Mouse (Mus musculus): ENCODE measurements around the gene Map3k9. TPM values are rescaled to one million over a fixed set of nuclear protein-coding genes. Genes with fewer than 3 reads are reported as not detected.

Map3k9 gene
- total RNA-seq (2014; rRNA removed; ENCODE audit: low replicate concordance) (0.11 and 2.4 TPM in 2 replicates), polyA plus RNA-seq (2015; fragmentation: Nextera tagmentation; extraction: Ambion mirVana) (0.08 and 0.10 TPM in 2 replicates)

- Histone ChIP-seq H3K27ac (ENCODE audit: low read depth) (no peak within 1 kb of the TSS), H3K4me1 (ENCODE audit: control insufficient read depth, insufficient read depth) (0 out of 2 replicates have a peak, but pooled peaks cover 4% of the 10 kb centered on the region), H3K36me3 (replicated peaks; ENCODE audit: control insufficient read depth, insufficient read depth, low read length) (no peaks in the 10 kb centered on the region), H3K27me3 (ENCODE audit: control insufficient read depth, insufficient read depth, low read length) (peaks cover 63% of the 10 kb centered on the region), H3K4me2 (ENCODE audit: low read depth, low read length) (peak within 1 kb of the TSS; percentile 98), H3K9me3 (replicated peaks; ENCODE audit: control insufficient read depth, low read length) (no peaks in the 10 kb centered on the region), H3K9ac (replicated peaks; ENCODE audit: low read depth, low read length) (0 out of 2 replicates have a peak within 1 kb of the TSS, but pooled peaks have one; percentile 23), H3K4me3 (ENCODE audit: low read depth, low read length) (peak within 1 kb of the TSS; percentile 64)
- TF ChIP-seq EP300 (IDR thresholded peaks at IDR 0.05; ENCODE audit: low read depth) (no peak), CTCF (IDR thresholded peaks at IDR 0.05; ENCODE audit: low read depth) (no peak)
- WGBS, result 1% methylated on average over 34 of the region's 56 CpGs
- DNase-seq (ENCODE audit: low spot score) (peak; percentile 78), ATAC-seq (ENCODE audit: insufficient read depth, low read depth) (peak; percentile 99)
These were observed at the start of gene Map3k9 for GRCm38 (mm10) chr12:81781105-81781909. Map3k9 (minus strand) TSS chr12:81781175.

- WGBS, result 85% methylated on average over 2 of the region's 2 CpGs
- DNase-seq (ENCODE audit: low spot score) (no peak), ATAC-seq (ENCODE audit: insufficient read depth, low read depth) (no peak)
- TF ChIP-seq CTCF (IDR thresholded peaks at IDR 0.05; ENCODE audit: low read depth), result no peak
- TF ChIP-seq EP300 (IDR thresholded peaks at IDR 0.05; ENCODE audit: low read depth), result no peak
- H3K27ac ChIP-seq (ENCODE audit: low read depth), result no peak overlapping the region
- H3K4me1 ChIP-seq (ENCODE audit: control insufficient read depth, insufficient read depth), result no peaks in the 10 kb centered on the region
- no peaks in the 10 kb centered on the region for H3K9me3 ChIP-seq (replicated peaks; ENCODE audit: control insufficient read depth, low read length)
- no peak overlapping the region for H3K4me3 ChIP-seq (ENCODE audit: low read depth, low read length)
- no peak overlapping the region for H3K9ac ChIP-seq (replicated peaks; ENCODE audit: low read depth, low read length)
- H3K27me3 ChIP-seq (ENCODE audit: control insufficient read depth, insufficient read depth, low read length), result no peaks in the 10 kb centered on the region
- no peak overlapping the region for H3K4me2 ChIP-seq (ENCODE audit: low read depth, low read length)
- H3K36me3 ChIP-seq (replicated peaks; ENCODE audit: control insufficient read depth, insufficient read depth, low read length), result no peaks in the 10 kb centered on the region
These were observed 47.4 kb upstream of the Map3k9 start for GRCm38 (mm10) chr12:81828355-81828754.

GRCm38 (mm10) chr12:81822778-81823480 lies 42.0 kb upstream of the Map3k9 start:
- Histone ChIP-seq H3K27ac (ENCODE audit: low read depth) (no peak overlapping the region), H3K4me3 (ENCODE audit: low read depth, low read length) (no peak overlapping the region), H3K4me2 (ENCODE audit: low read depth, low read length) (no peak overlapping the region), H3K9me3 (replicated peaks; ENCODE audit: control insufficient read depth, low read length) (no peaks in the 10 kb centered on the region), H3K9ac (replicated peaks; ENCODE audit: low read depth, low read length) (no peak overlapping the region), H3K36me3 (replicated peaks; ENCODE audit: control insufficient read depth, insufficient read depth, low read length) (no peaks in the 10 kb centered on the region), H3K27me3 (ENCODE audit: control insufficient read depth, insufficient read depth, low read length) (no peaks in the 10 kb centered on the region), H3K4me1 (ENCODE audit: control insufficient read depth, insufficient read depth) (no peaks in the 10 kb centered on the region)
- no peak for ATAC-seq (ENCODE audit: insufficient read depth, low read depth)
- 74% methylated on average over 4 of the region's 4 CpGs for WGBS
- TF ChIP-seq EP300 (IDR thresholded peaks at IDR 0.05; ENCODE audit: low read depth) (no peak), CTCF (IDR thresholded peaks at IDR 0.05; ENCODE audit: low read depth) (no peak)
- no peak for DNase-seq (ENCODE audit: low spot score)

- Histone ChIP-seq H3K4me3 (ENCODE audit: low read depth, low read length) (no peak overlapping the region), H3K36me3 (replicated peaks; ENCODE audit: control insufficient read depth, insufficient read depth, low read length) (no peaks in the 10 kb centered on the region), H3K9me3 (replicated peaks; ENCODE audit: control insufficient read depth, low read length) (no peaks in the 10 kb centered on the region), H3K27me3 (ENCODE audit: control insufficient read depth, insufficient read depth, low read length) (no peaks in the 10 kb centered on the region), H3K4me1 (ENCODE audit: control insufficient read depth, insufficient read depth) (no peaks in the 10 kb centered on the region), H3K9ac (replicated peaks; ENCODE audit: low read depth, low read length) (no peak overlapping the region), H3K27ac (ENCODE audit: low read depth) (no peak overlapping the region), H3K4me2 (ENCODE audit: low read depth, low read length) (no peak overlapping the region)
- DNase-seq (ENCODE audit: low spot score), result no peak
- WGBS, result 73% methylated on average over 4 of the region's 4 CpGs
- TF ChIP-seq CTCF (IDR thresholded peaks at IDR 0.05; ENCODE audit: low read depth) (no peak), EP300 (IDR thresholded peaks at IDR 0.05; ENCODE audit: low read depth) (no peak)
- ATAC-seq (ENCODE audit: insufficient read depth, low read depth), result no peak
These were observed 41.2 kb upstream of the Map3k9 start for GRCm38 (mm10) chr12:81822176-81822575.

GRCm38 (mm10) chr12:81820700-81821099 lies 39.7 kb upstream of the Map3k9 start:
- Histone ChIP-seq H3K36me3 (replicated peaks; ENCODE audit: control insufficient read depth, insufficient read depth, low read length) (no peaks in the 10 kb centered on the region), H3K27ac (ENCODE audit: low read depth) (no peak overlapping the region), H3K27me3 (ENCODE audit: control insufficient read depth, insufficient read depth, low read length) (no peaks in the 10 kb centered on the region), H3K9me3 (replicated peaks; ENCODE audit: control insufficient read depth, low read length) (no peaks in the 10 kb centered on the region), H3K9ac (replicated peaks; ENCODE audit: low read depth, low read length) (no peak overlapping the region), H3K4me2 (ENCODE audit: low read depth, low read length) (no peak overlapping the region), H3K4me3 (ENCODE audit: low read depth, low read length) (no peak overlapping the region), H3K4me1 (ENCODE audit: control insufficient read depth, insufficient read depth) (no peaks in the 10 kb centered on the region)
- 84% methylated on average over 4 of the region's 4 CpGs for WGBS
- ATAC-seq (ENCODE audit: insufficient read depth, low read depth) (no peak), DNase-seq (ENCODE audit: low spot score) (no peak)
- TF ChIP-seq EP300 (IDR thresholded peaks at IDR 0.05; ENCODE audit: low read depth) (no peak), CTCF (IDR thresholded peaks at IDR 0.05; ENCODE audit: low read depth) (no peak)

Data from heart, postnatal 0 days (tissue).